ENCODE assay signal across 9 mouse cellular contexts in the genomic region with DNA sequence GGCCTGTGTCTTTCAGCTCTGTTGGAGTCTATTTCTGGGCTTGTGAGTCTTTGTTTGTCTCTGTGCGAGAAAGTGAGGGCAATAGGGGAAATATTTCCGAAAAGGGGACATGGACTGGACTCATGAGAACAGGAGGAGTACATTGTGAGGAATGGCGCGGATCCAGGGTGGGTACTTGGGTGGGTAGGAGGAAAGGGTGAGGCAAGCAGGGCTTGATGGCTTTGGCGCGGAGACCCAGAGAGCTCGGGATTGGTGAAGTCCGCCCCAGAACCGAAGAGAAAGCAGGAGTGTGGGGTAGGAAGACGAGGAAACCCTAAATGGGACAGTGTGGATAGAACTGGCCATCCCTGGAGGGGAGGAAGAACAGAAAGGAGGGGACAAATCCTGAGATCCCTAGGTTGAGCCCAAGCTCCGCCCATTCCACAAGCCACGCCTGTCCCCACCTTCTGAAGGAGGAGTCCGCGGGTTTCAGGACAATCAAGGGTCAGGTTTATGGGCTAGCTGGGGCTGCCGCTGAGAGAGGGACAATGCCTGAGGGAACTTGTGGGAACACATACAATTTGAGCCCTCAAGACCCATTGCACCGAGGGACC. TPM values are rescaled to one million over a fixed set of nuclear protein-coding genes. Genes with fewer than 3 reads are reported as not detected.
A peak's percentile ranks its signal among the peaks of the same experiment; 100 is the strongest.
DNase-seq lines count a peak whose midpoint lies in the region; ATAC-seq lines count a peak whose summit lies in the region.
"Had no signal": no experiment of that assay in that cellular context is flagged by ENCODE, and none has a peak within 500 bp of the region (broad histone marks: within the 10 kb centered on the region; RNA-seq: fewer than 3 reads in every experiment).

No protein-coding gene starts in this region.

- 5% methylated on average over 16 of the region's 16 CpGs for WGBS in liver, embryonic 13.5 days (ENCODE audit: insufficient replicate concordance)
- WGBS in neural tube, embryonic 13.5 days = 2% methylated on average over 16 of the region's 16 CpGs

- no peaks in the 10 kb centered on the region for H3K36me3 ChIP-seq in megakaryocyte, embryonic 14.5 days (replicated peaks; ENCODE audit: low read length)
- no peaks in the 10 kb centered on the region for H3K36me3 ChIP-seq in liver, embryonic 13.5 days
- no peaks in the 10 kb centered on the region for H3K36me3 ChIP-seq in neural tube, embryonic 13.5 days

- 0 out of 2 replicates have a peak overlapping the region, but pooled peaks have one; percentile 50 for H3K9ac ChIP-seq in liver, embryonic 13.5 days
- H3K9ac ChIP-seq in neural tube, embryonic 13.5 days = peak overlapping the region; percentile 97

- no peak for ATAC-seq in megakaryocyte, adult 5-6 weeks (ENCODE audit: poor library complexity, severe bottlenecking)
- ATAC-seq in liver, embryonic 13.5 days (ENCODE audit: low read depth) = peak; percentile 43
- ATAC-seq in neural tube, embryonic 13.5 days (ENCODE audit: low read depth) = peak; percentile 29

- H3K9me3 ChIP-seq in megakaryocyte, embryonic 14.5 days = no peaks in the 10 kb centered on the region
- H3K9me3 ChIP-seq in liver, embryonic 13.5 days (replicated peaks) = no peaks in the 10 kb centered on the region
- no peaks in the 10 kb centered on the region for H3K9me3 ChIP-seq in neural tube, embryonic 13.5 days

- H3K4me3 ChIP-seq in megakaryocyte, embryonic 14.5 days (replicated peaks) = peak overlapping the region; percentile 87
- H3K4me3 ChIP-seq in liver, embryonic 13.5 days (replicated peaks) = peak overlapping the region; percentile 49
- peak overlapping the region; percentile 60 for H3K4me3 ChIP-seq in neural tube, embryonic 13.5 days

- peak overlapping the region; percentile 63; the same call in 1 of the 2 replicates for H3K27ac ChIP-seq in liver, embryonic 13.5 days
- peak overlapping the region; percentile 99 for H3K27ac ChIP-seq in neural tube, embryonic 13.5 days (replicated peaks)
- H3K27ac ChIP-seq: macrophage had no signal

- peak; percentile 72 to 80 for DNase-seq in cerebellum, postnatal 25 days
- peak; percentile 92 for DNase-seq in gastrocnemius, postnatal 25 days
- DNase-seq in induced T-regulatory cell, adult 2 months (ENCODE audit: low read depth) = peak; percentile 43
- DNase-seq in liver, embryonic 13.5 days = no peak
- no peak for DNase-seq in spleen, postnatal 10 days (ENCODE audit: low spot score in 2 of 2)

- H3K4me1 ChIP-seq in megakaryocyte, embryonic 14.5 days = peaks cover 46% of the 10 kb centered on the region
- H3K4me1 ChIP-seq in liver, embryonic 13.5 days (replicated peaks) = peaks cover 49% of the 10 kb centered on the region
- H3K4me1 ChIP-seq in neural tube, embryonic 13.5 days (replicated peaks) = peaks cover 90% of the 10 kb centered on the region

- peaks cover 99% of the 10 kb centered on the region for H3K27me3 ChIP-seq in megakaryocyte, embryonic 14.5 days (replicated peaks)
- peaks cover 100% of the 10 kb centered on the region for H3K27me3 ChIP-seq in liver, embryonic 13.5 days
- H3K27me3 ChIP-seq in neural tube, embryonic 13.5 days = no peaks in the 10 kb centered on the region

- H3K4me2 ChIP-seq in liver, embryonic 13.5 days = peak overlapping the region; percentile 63
- peak overlapping the region; percentile 89 for H3K4me2 ChIP-seq in neural tube, embryonic 13.5 days

RNA-seq across cellular contexts. Expression of a gene that starts 16.3 kb away (rescaled TPM):
- 36.1 and 95.0 TPM in 2 replicates for polyA plus RNA-seq in megakaryocyte, embryonic 14.5 days (2012; ENCODE audit: insufficient read depth, low replicate concordance)
- total RNA-seq in megakaryocyte, adult 5-6 weeks (2015) = 5.0 and 5.1 TPM in 2 replicates
- 11.3 and 13.5 TPM in 2 replicates for total RNA-seq in megakaryocyte, adult 5-6 weeks (2017)
- 1 to 10 TPM; 8.0 to 10.0 TPM for total RNA-seq in gastrocnemius, postnatal 25 days (2021)
- polyA plus RNA-seq in liver, embryonic 13.5 days (2015; fragmentation: Nextera tagmentation; extraction: Ambion mirVana) = 11.8 and 12.7 TPM in 2 replicates
- 19.1 and 19.9 TPM in 2 replicates for polyA plus RNA-seq in neural tube, embryonic 13.5 days (2015; fragmentation: Nextera tagmentation; extraction: Ambion mirVana)

RNA-seq across cellular contexts. Expression of a gene that starts 21.4 kb away (rescaled TPM):
- polyA plus RNA-seq in megakaryocyte, embryonic 14.5 days (2012; ENCODE audit: insufficient read depth, low replicate concordance) = 0.76 TPM in 1 of 2 replicates, not detected in the other
- total RNA-seq in megakaryocyte, adult 5-6 weeks (2015) = not detected in 2 replicates
- total RNA-seq in megakaryocyte, adult 5-6 weeks (2017) = 0.07 TPM in 1 of 2 replicates, not detected in the other
- total RNA-seq in gastrocnemius, postnatal 25 days (2021) = 100 to 1,000 TPM; 125 to 163 TPM
- 1.9 and 2.2 TPM in 2 replicates for polyA plus RNA-seq in liver, embryonic 13.5 days (2015; fragmentation: Nextera tagmentation; extraction: Ambion mirVana)
- 91.1 and 99.2 TPM in 2 replicates for polyA plus RNA-seq in neural tube, embryonic 13.5 days (2015; fragmentation: Nextera tagmentation; extraction: Ambion mirVana)

RNA-seq across cellular contexts. Expression of a gene that starts 25.6 kb away (rescaled TPM):
- 49.0 and 53.1 TPM in 2 replicates for polyA plus RNA-seq in megakaryocyte, embryonic 14.5 days (2012; ENCODE audit: insufficient read depth, low replicate concordance)
- total RNA-seq in megakaryocyte, adult 5-6 weeks (2015) = 18.1 and 24.0 TPM in 2 replicates
- total RNA-seq in megakaryocyte, adult 5-6 weeks (2017) = 53.7 and 54.5 TPM in 2 replicates
- 10 to 100 TPM; 88.0 to 97.0 TPM for total RNA-seq in gastrocnemius, postnatal 25 days (2021)
- polyA plus RNA-seq in liver, embryonic 13.5 days (2015; fragmentation: Nextera tagmentation; extraction: Ambion mirVana) = 72.6 and 81.6 TPM in 2 replicates
- polyA plus RNA-seq in neural tube, embryonic 13.5 days (2015; fragmentation: Nextera tagmentation; extraction: Ambion mirVana) = 91.2 and 99.1 TPM in 2 replicates

RNA-seq across cellular contexts. Expression of a gene that starts 46.2 kb away (rescaled TPM):
- not detected in 2 replicates for polyA plus RNA-seq in megakaryocyte, embryonic 14.5 days (2012; ENCODE audit: insufficient read depth, low replicate concordance)
- not detected in 2 replicates for total RNA-seq in megakaryocyte, adult 5-6 weeks (2015)
- not detected in 2 replicates for total RNA-seq in megakaryocyte, adult 5-6 weeks (2017)
- not detected for total RNA-seq in gastrocnemius, postnatal 25 days (2021)
- not detected in 2 replicates for polyA plus RNA-seq in liver, embryonic 13.5 days (2015; fragmentation: Nextera tagmentation; extraction: Ambion mirVana)
- 0.08 and 0.17 TPM in 2 replicates for polyA plus RNA-seq in neural tube, embryonic 13.5 days (2015; fragmentation: Nextera tagmentation; extraction: Ambion mirVana)
- polyA plus RNA-seq: macrophage had no signal

Comparison
In these comparisons a context has a peak if more than half of its experiments do, and no peak if none do; other contexts are left out.
1. DNase-seq: peak in cerebellum, postnatal 25 days (2 of 2), gastrocnemius, postnatal 25 days (single experiment) and induced T-regulatory cell, adult 2 months (single experiment); none in liver, embryonic 13.5 days (single experiment) and spleen, postnatal 10 days (0 of 2).
2. RNA of a gene that starts 21.4 kb away (polyA plus RNA-seq): 91.1 to 99.2 TPM in neural tube, embryonic 13.5 days; 1.9 to 2.2 TPM in liver, embryonic 13.5 days and 0.76 TPM in megakaryocyte, embryonic 14.5 days; every median in the first group is over 10 times any median in the second.
3. Peak in every context shown above with its lines, with median percentiles within 50 percentile points of each other: H3K4me3 ChIP-seq.